Mouse (Mus musculus): ENCODE measurements around the gene Trmo. TPM values are rescaled to one million over a fixed set of nuclear protein-coding genes. Genes with fewer than 3 reads are reported as not detected.

The Trmo gene
- polyA plus RNA-seq, 1 experiment from 2014 or later = 11.8 TPM

DNA sequence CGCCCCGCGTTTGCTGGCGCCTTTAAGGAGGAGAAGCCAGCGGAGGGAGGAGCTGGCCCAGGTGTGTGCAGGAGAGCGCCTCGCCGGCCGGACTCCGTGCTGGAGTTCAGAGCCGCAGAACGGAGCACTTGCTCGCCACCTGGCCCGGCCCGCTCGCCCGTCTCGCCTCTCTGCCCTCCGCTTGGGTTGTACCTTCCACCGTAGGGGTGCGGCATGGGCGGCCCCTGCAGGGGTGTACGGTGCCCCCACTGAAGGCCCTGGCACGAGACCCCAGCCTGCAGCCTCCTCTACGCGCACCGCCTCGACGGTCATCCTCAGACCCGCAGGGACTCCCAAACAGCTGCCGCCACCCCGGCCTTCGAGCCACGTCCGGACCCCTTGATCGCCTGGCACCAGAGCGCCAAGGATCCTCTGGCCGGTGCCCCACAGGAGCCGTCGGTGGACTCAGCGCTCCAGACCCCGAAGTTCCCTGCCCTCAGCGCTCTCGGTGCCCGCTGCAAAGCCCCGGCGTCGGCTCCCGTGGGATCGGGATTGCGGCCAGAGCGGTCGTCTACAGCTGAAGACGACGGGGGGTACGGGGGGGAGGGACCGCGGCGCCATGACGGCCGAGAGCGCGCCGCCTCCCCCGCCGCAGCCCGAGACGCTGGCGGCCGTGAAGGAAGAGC is 45.5 kb downstream of the Trmo start, which contains the start of gene Foxe1:
TSS of gene Foxe1 (plus strand) at position 14 of the 665 bp plus-strand sequence.
- Histone ChIP-seq H3K36me3 (ENCODE audit: insufficient read depth, low read length) (no peaks in the 10 kb centered on the region), H3K4me3 (ENCODE audit: low read length) (peak within 1 kb of the TSS; percentile 41), H3K4me1 (ENCODE audit: insufficient read depth, low read length) (peaks cover 21% of the 10 kb centered on the region), H3K9me3 (ENCODE audit: low read length) (no peaks in the 10 kb centered on the region), H3K9ac (replicated peaks; ENCODE audit: low read length) (no peak within 1 kb of the TSS), H3K27me3 (ENCODE audit: insufficient read depth, low read length) (peaks cover 91% of the 10 kb centered on the region), H3K27ac (ENCODE audit: low read length) (no peak within 1 kb of the TSS), H3K4me2 (replicated peaks; ENCODE audit: low read depth, low read length) (peak within 1 kb of the TSS; percentile 49)
- WGBS = 2% methylated on average over 63 of the region's 70 CpGs
- ATAC-seq (ENCODE audit: low FRiP score, low TSS enrichment) = 0 out of 2 replicates have a peak, but pooled peaks have one; percentile 43

- Histone ChIP-seq H3K27me3 (ENCODE audit: insufficient read depth, low read length) (peaks cover 94% of the 10 kb centered on the region), H3K9me3 (ENCODE audit: low read length) (no peaks in the 10 kb centered on the region), H3K4me1 (ENCODE audit: insufficient read depth, low read length) (peaks cover 21% of the 10 kb centered on the region), H3K9ac (replicated peaks; ENCODE audit: low read length) (no peak overlapping the region), H3K27ac (ENCODE audit: low read length) (no peak overlapping the region), H3K4me2 (replicated peaks; ENCODE audit: low read depth, low read length) (peak overlapping the region; percentile 26; the same call in 1 of the 2 replicates), H3K36me3 (ENCODE audit: insufficient read depth, low read length) (no peaks in the 10 kb centered on the region), H3K4me3 (ENCODE audit: low read length) (peak overlapping the region; percentile 24)
- WGBS = under 1% methylated on average over 28 of the region's 28 CpGs
- ATAC-seq (ENCODE audit: low FRiP score, low TSS enrichment) = peak; percentile 33; the same call in 1 of the 2 replicates
These were observed 46.4 kb downstream of the Trmo start for GRCm38 (mm10) chr4:46342711-46343286.

GRCm38 (mm10) chr4:46341831-46342680 is 47.2 kb downstream of the Trmo start:
- H3K4me2 ChIP-seq (replicated peaks; ENCODE audit: low read depth, low read length) = peak overlapping the region; percentile 26; the same call in 1 of the 2 replicates
- H3K9ac ChIP-seq (replicated peaks; ENCODE audit: low read length) = no peak overlapping the region
- no peaks in the 10 kb centered on the region for H3K36me3 ChIP-seq (ENCODE audit: insufficient read depth, low read length)
- H3K27me3 ChIP-seq (ENCODE audit: insufficient read depth, low read length) = peaks cover 94% of the 10 kb centered on the region
- no peaks in the 10 kb centered on the region for H3K9me3 ChIP-seq (ENCODE audit: low read length)
- H3K4me1 ChIP-seq (ENCODE audit: insufficient read depth, low read length) = peaks cover 21% of the 10 kb centered on the region
- ATAC-seq (ENCODE audit: low FRiP score, low TSS enrichment) = 0 out of 2 replicates have a peak, but pooled peaks have one; percentile 28
- H3K4me3 ChIP-seq (ENCODE audit: low read length) = peak overlapping the region; percentile 24
- no peak overlapping the region for H3K27ac ChIP-seq (ENCODE audit: low read length)
- WGBS = 10% methylated on average over 22 of the region's 22 CpGs

DNA sequence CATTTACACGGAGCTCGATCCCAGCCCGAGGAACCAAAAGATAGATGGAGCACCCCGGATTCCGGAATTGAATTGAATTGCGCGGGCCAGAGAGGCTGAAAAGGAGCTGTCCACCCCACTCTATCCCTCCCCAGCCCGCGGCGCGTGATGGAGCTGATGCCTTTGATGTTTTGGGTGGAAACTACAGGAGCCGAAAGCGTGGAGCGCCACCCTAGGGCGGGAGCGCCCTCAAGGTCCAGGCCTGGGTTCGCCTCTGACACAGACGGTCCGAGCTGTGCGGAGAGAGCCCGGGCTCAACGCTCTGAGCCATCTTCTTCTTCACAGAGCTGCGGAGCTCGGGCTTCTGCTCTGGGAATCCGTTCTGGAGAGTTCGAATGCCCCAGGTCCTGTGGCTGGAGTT is 49.7 kb downstream of the Trmo start:
- Histone ChIP-seq H3K9me3 (ENCODE audit: low read length) (no peaks in the 10 kb centered on the region), H3K4me3 (ENCODE audit: low read length) (no peak overlapping the region), H3K4me1 (ENCODE audit: insufficient read depth, low read length) (peaks cover 13% of the 10 kb centered on the region), H3K36me3 (ENCODE audit: insufficient read depth, low read length) (no peaks in the 10 kb centered on the region), H3K9ac (replicated peaks; ENCODE audit: low read length) (no peak overlapping the region), H3K27ac (ENCODE audit: low read length) (no peak overlapping the region), H3K27me3 (ENCODE audit: insufficient read depth, low read length) (peaks cover 85% of the 10 kb centered on the region), H3K4me2 (replicated peaks; ENCODE audit: low read depth, low read length) (no peak overlapping the region)
- no peak for ATAC-seq (ENCODE audit: low FRiP score, low TSS enrichment)
- 1% methylated on average over 26 of the region's 26 CpGs for WGBS

GRCm38 (mm10) chr4:46339026-46339425 is 50.2 kb downstream of the Trmo start:
- H3K27ac ChIP-seq (ENCODE audit: low read length) = no peak overlapping the region
- WGBS = 9% methylated on average over 10 of the region's 10 CpGs
- H3K9me3 ChIP-seq (ENCODE audit: low read length) = no peaks in the 10 kb centered on the region
- peaks cover 82% of the 10 kb centered on the region for H3K27me3 ChIP-seq (ENCODE audit: insufficient read depth, low read length)
- no peak overlapping the region for H3K4me3 ChIP-seq (ENCODE audit: low read length)
- no peak for ATAC-seq (ENCODE audit: low FRiP score, low TSS enrichment)
- no peaks in the 10 kb centered on the region for H3K36me3 ChIP-seq (ENCODE audit: insufficient read depth, low read length)
- no peak overlapping the region for H3K9ac ChIP-seq (replicated peaks; ENCODE audit: low read length)
- no peak overlapping the region for H3K4me2 ChIP-seq (replicated peaks; ENCODE audit: low read depth, low read length)
- H3K4me1 ChIP-seq (ENCODE audit: insufficient read depth, low read length) = peaks cover 7% of the 10 kb centered on the region

- Histone ChIP-seq H3K4me1 (ENCODE audit: insufficient read depth, low read length) (no peaks in the 10 kb centered on the region), H3K4me3 (ENCODE audit: low read length) (no peak overlapping the region), H3K9me3 (ENCODE audit: low read length) (no peaks in the 10 kb centered on the region), H3K27ac (ENCODE audit: low read length) (no peak overlapping the region), H3K4me2 (replicated peaks; ENCODE audit: low read depth, low read length) (no peak overlapping the region), H3K36me3 (ENCODE audit: insufficient read depth, low read length) (no peaks in the 10 kb centered on the region), H3K27me3 (ENCODE audit: insufficient read depth, low read length) (peaks cover 78% of the 10 kb centered on the region), H3K9ac (replicated peaks; ENCODE audit: low read length) (no peak overlapping the region)
- no peak for ATAC-seq (ENCODE audit: low FRiP score, low TSS enrichment)
- 2% methylated on average over 3 of the region's 3 CpGs for WGBS
These were observed 51.2 kb downstream of the Trmo start for GRCm38 (mm10) chr4:46337990-46338389.

GRCm38 (mm10) chr4:46335846-46336245 is 53.4 kb downstream of the Trmo start:
- H3K27me3 ChIP-seq (ENCODE audit: insufficient read depth, low read length) = peaks cover 58% of the 10 kb centered on the region
- H3K9ac ChIP-seq (replicated peaks; ENCODE audit: low read length) = no peak overlapping the region
- H3K27ac ChIP-seq (ENCODE audit: low read length) = no peak overlapping the region
- ATAC-seq (ENCODE audit: low FRiP score, low TSS enrichment) = 0 out of 2 replicates have a peak, but pooled peaks have one; percentile 46
- no peaks in the 10 kb centered on the region for H3K4me1 ChIP-seq (ENCODE audit: insufficient read depth, low read length)
- no peaks in the 10 kb centered on the region for H3K36me3 ChIP-seq (ENCODE audit: insufficient read depth, low read length)
- no peak overlapping the region for H3K4me3 ChIP-seq (ENCODE audit: low read length)
- no peak overlapping the region for H3K4me2 ChIP-seq (replicated peaks; ENCODE audit: low read depth, low read length)
- 6% methylated on average over 1 of the region's 1 CpGs for WGBS
- no peaks in the 10 kb centered on the region for H3K9me3 ChIP-seq (ENCODE audit: low read length)

DNA sequence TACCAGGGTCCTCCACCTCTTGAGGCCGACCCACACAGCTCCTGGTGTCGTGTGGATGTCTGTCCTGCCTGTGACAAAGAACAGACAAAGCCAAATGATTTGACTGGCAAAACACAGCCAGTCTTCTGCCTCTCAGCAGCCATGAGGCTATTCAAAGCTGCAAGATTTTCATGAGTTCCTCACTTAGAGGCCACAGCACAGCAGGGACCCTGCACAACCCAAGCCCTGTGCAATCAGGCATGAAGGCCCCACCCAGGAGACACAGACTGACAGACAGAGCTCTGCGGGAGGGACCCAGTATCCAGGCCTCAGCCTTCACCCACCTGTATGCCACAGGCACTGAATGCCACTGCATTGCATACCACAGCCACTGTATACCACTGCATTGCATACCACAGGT is 60.3 kb downstream of the Trmo start:
- H3K27me3 ChIP-seq (ENCODE audit: insufficient read depth, low read length) = peaks cover 9% of the 10 kb centered on the region; the same call in 1 of the 2 replicates
- WGBS = 44% methylated on average over 3 of the region's 3 CpGs
- H3K9ac ChIP-seq (replicated peaks; ENCODE audit: low read length) = no peak overlapping the region
- no peak overlapping the region for H3K4me2 ChIP-seq (replicated peaks; ENCODE audit: low read depth, low read length)
- no peak for ATAC-seq (ENCODE audit: low FRiP score, low TSS enrichment)
- no peaks in the 10 kb centered on the region for H3K36me3 ChIP-seq (ENCODE audit: insufficient read depth, low read length)
- no peaks in the 10 kb centered on the region for H3K9me3 ChIP-seq (ENCODE audit: low read length)
- no peak overlapping the region for H3K27ac ChIP-seq (ENCODE audit: low read length)
- no peaks in the 10 kb centered on the region for H3K4me1 ChIP-seq (ENCODE audit: insufficient read depth, low read length)
- no peak overlapping the region for H3K4me3 ChIP-seq (ENCODE audit: low read length)

All from kidney, embryonic 16.5 days (tissue).